Mouse (Mus musculus): ENCODE measurements around the gene Kif17.

DNA sequence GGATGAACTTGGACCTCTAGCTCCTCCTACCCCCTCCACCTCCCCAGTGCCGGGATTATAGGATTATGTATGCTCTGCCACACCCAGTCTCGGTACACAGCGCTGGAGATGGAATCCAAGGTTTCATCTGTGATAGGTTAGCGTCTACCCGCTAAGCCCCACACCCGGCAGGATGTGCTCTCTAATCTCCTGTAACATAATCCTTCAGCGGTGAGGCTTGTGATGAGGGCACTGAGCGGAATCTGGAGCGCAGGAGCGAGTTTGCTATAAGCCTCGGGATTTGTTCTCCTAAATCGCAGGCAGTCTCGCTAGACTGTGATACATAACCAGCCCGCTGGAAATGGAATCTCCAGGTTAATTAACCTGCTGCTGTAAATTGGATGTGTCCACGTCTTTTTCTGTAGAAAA lies 80.0 kb downstream of the Kif17 start:
- TF ChIP-seq ZKSCAN1 (IDR thresholded peaks at IDR 0.05; ENCODE audit: low read depth, low read length) (no peak), E2F4 (IDR thresholded peaks at IDR 0.05; ENCODE audit: borderline replicate concordance, low read depth, low read length) (no peak), CHD2 (IDR thresholded peaks at IDR 0.05; ENCODE audit: low read length) (no peak), SMC3 (IDR thresholded peaks at IDR 0.05; ENCODE audit: low read depth, low read length) (no peak), HCFC1 (IDR thresholded peaks at IDR 0.05; ENCODE audit: low read depth, low read length) (no peak), ELF1 (IDR thresholded peaks at IDR 0.05; ENCODE audit: low read depth, low read length) (no peak), POLR2A (IDR thresholded peaks at IDR 0.05; ENCODE audit: control insufficient read depth in 1 of 2, insufficient read depth in 1 of 2, low read depth in 1 of 2, low read length in 2 of 2, poor library complexity in 1 of 2) (no peak), CTCF (IDR thresholded peaks at IDR 0.05 in 2 of 3, conservative IDR thresholded peaks at IDR 0.05 in 1 of 3; ENCODE audit: control insufficient read depth in 1 of 3, insufficient read depth in 1 of 3, low read depth in 2 of 3, low read length in 3 of 3, poor library complexity in 1 of 3, severe bottlenecking in 1 of 3) (no peak), POLR2AphosphoS2 (IDR thresholded peaks at IDR 0.05; ENCODE audit: low read length) (no peak), EP300 (IDR thresholded peaks at IDR 0.05; ENCODE audit: low read depth in 1 of 2, low read length in 2 of 2) (no peak), MYB (IDR thresholded peaks at IDR 0.05; ENCODE audit: low read depth, low read length) (no peak), USF2 (IDR thresholded peaks at IDR 0.05; ENCODE audit: borderline replicate concordance in 1 of 2, insufficient read depth in 1 of 2, low read depth in 1 of 2, low read length in 2 of 2) (no peak), ZNF384 (IDR thresholded peaks at IDR 0.05; ENCODE audit: low read depth, low read length) (no peak)

All from MEL (cell line).